Mouse (Mus musculus): Measurements from ENCODE around the gene Nsun2. TPM values are rescaled to one million over a fixed set of nuclear protein-coding genes. Genes with fewer than 3 reads are reported as not detected.

Gene Nsun2
- polyA plus RNA-seq, 1 experiment from 2014 or later = 149 TPM

DNA sequence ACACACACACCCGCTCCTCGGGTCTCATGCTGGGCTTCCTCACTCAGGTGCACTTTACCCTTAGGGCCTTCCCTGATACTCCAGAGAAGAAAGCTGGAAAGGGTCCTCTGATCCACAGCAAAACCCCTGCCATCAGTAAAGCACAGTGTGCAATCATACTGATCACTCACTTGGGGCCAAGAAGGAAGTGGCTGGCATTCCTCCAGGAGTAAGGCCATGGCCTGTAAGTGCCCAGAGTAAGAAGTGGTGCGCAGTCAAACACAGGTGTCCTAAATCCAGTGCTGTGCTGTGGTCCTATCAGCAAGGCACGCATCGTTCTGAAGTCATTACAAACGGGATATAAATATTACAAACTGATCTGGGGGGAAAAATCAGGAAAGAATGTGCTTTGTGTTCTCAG is 16.1 kb upstream of the Nsun2 start:
- no peak overlapping the region for H3K4me2 ChIP-seq (ENCODE audit: low read depth, severe bottlenecking)
- no peak overlapping the region for H3K27ac ChIP-seq (replicated peaks; ENCODE audit: low read depth, low read length)
- H3K9ac ChIP-seq (ENCODE audit: low read length) = no peak overlapping the region
- no peak overlapping the region for H3K4me3 ChIP-seq (ENCODE audit: low read depth, low read length)
- ATAC-seq (ENCODE audit: insufficient number of reproducible peaks, low FRiP score, low TSS enrichment, low read depth) (no peak), DNase-seq (ENCODE audit: low spot score) (no peak)
- H3K4me1 ChIP-seq (ENCODE audit: control insufficient read depth, insufficient read depth, low read length) = peaks cover 8% of the 10 kb centered on the region
- H3K9me3 ChIP-seq (ENCODE audit: control insufficient read depth, low read length) = no peaks in the 10 kb centered on the region
- no peaks in the 10 kb centered on the region for H3K27me3 ChIP-seq (ENCODE audit: control insufficient read depth, insufficient read depth, low read length)
- WGBS = 89% methylated on average over 6 of the region's 6 CpGs
- peaks cover 2% of the 10 kb centered on the region; the same call in 1 of the 2 replicates for H3K36me3 ChIP-seq (ENCODE audit: control insufficient read depth, insufficient read depth, low read length)

DNA sequence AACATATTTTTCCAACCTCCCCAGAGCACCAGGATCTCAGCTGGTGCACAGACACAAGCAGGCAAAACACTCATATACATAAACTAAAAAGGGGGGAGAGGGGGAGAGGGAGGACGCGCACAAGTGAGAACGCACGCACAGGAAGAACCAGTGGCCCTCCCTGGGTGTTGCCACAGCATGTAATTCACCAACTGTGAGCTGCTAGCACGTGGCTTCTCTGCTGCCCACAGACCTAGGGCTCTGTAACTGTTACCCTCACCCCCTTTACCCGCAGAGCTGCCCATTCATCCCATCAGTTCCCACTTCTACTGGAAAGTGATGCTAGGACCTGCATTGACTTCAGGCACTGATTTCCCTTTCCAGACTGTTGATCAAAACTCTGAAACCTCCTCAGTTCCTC is 14.4 kb upstream of the Nsun2 start:
- H3K27me3 ChIP-seq (ENCODE audit: control insufficient read depth, insufficient read depth, low read length) = no peaks in the 10 kb centered on the region
- no peaks in the 10 kb centered on the region for H3K9me3 ChIP-seq (ENCODE audit: control insufficient read depth, low read length)
- no peaks in the 10 kb centered on the region; the same call in 1 of the 2 replicates for H3K36me3 ChIP-seq (ENCODE audit: control insufficient read depth, insufficient read depth, low read length)
- no peak overlapping the region for H3K9ac ChIP-seq (ENCODE audit: low read length)
- H3K4me1 ChIP-seq (ENCODE audit: control insufficient read depth, insufficient read depth, low read length) = peaks cover 8% of the 10 kb centered on the region
- no peak overlapping the region for H3K4me2 ChIP-seq (ENCODE audit: low read depth, severe bottlenecking)
- H3K27ac ChIP-seq (replicated peaks; ENCODE audit: low read depth, low read length) = no peak overlapping the region
- 83% methylated on average over 6 of the region's 6 CpGs for WGBS
- ATAC-seq (ENCODE audit: insufficient number of reproducible peaks, low FRiP score, low TSS enrichment, low read depth) = no peak
- DNase-seq (ENCODE audit: low spot score) = no peak
- no peak overlapping the region for H3K4me3 ChIP-seq (ENCODE audit: low read depth, low read length)

DNA sequence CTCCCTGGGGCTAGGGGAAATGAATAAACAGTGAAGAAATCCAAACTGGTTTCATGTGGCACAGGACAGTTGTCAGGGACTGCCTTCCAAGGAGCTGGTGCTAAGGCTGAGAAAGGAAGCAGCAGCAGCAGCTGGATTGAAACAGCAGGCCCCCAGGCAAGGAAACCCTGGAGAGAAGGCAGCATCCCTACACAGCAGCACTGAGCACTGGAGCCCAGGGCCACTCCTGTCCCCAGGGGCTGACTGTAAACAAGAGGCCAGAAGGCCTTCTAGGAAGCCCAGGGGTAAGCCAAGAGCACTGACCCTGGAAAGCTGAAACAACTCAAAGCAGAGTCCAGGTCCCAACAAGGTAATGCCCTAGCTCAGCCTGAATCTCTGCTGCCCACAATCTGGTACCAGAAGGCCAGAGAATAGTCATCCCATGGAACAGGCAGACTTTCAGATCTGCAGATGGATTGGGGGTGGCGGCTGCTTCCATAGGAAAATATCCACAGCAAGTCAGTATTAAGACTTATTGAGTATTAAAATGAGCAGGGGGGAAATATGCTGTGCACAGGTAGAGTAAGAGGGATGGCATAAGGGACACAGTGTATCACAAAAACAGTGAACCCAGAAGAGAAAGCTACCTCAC is 11.3 kb upstream of the Nsun2 start:
- no peak for ATAC-seq (ENCODE audit: insufficient number of reproducible peaks, low FRiP score, low TSS enrichment, low read depth)
- no peaks in the 10 kb centered on the region for H3K36me3 ChIP-seq (ENCODE audit: control insufficient read depth, insufficient read depth, low read length)
- H3K4me1 ChIP-seq (ENCODE audit: control insufficient read depth, insufficient read depth, low read length) = peaks cover 10% of the 10 kb centered on the region
- H3K9ac ChIP-seq (ENCODE audit: low read length) = no peak overlapping the region
- DNase-seq (ENCODE audit: low spot score) = no peak
- 96% methylated on average over 1 of the region's 1 CpGs for WGBS
- no peaks in the 10 kb centered on the region for H3K27me3 ChIP-seq (ENCODE audit: control insufficient read depth, insufficient read depth, low read length)
- no peak overlapping the region for H3K4me2 ChIP-seq (ENCODE audit: low read depth, severe bottlenecking)
- no peaks in the 10 kb centered on the region for H3K9me3 ChIP-seq (ENCODE audit: control insufficient read depth, low read length)
- no peak overlapping the region for H3K27ac ChIP-seq (replicated peaks; ENCODE audit: low read depth, low read length)
- no peak overlapping the region for H3K4me3 ChIP-seq (ENCODE audit: low read depth, low read length)

DNA sequence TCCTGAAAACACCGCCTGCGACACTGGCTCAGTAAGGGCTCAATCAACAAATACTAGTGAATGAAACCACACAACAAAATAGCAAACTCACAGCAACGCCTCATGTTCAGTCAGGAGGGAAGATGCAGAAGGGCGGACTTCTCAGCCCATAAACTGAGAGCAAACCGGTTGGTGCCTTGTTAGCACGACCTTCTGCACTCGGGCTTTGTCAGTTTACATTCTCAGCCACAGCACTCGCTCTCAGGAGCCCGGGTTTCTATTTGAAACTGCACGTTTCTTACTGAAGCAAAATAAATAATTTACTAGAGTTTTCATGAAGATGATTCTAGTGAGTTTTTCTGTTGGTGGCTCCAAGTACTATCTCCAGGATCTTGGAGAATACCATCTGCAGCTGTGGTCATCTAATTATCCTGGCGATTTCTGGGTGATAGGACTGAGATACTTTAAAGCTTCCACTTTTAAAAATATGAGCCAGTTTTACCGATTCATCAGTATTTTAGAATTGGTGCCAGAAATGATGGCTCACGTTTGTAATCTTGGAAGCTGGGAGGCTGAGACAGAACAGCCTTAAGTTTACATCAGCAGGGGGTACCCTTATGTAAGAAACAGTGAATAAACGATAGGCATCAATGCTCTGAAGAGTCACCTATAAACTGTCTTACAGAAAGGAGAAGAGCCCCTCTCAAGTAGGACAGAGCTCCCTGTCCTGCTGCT is 9.9 kb upstream of the Nsun2 start:
- H3K36me3 ChIP-seq (ENCODE audit: control insufficient read depth, insufficient read depth, low read length) = no peaks in the 10 kb centered on the region
- no peaks in the 10 kb centered on the region for H3K27me3 ChIP-seq (ENCODE audit: control insufficient read depth, insufficient read depth, low read length)
- peaks cover 5% of the 10 kb centered on the region; the same call in 1 of the 2 replicates for H3K4me1 ChIP-seq (ENCODE audit: control insufficient read depth, insufficient read depth, low read length)
- no peak overlapping the region for H3K9ac ChIP-seq (ENCODE audit: low read length)
- no peak overlapping the region for H3K4me2 ChIP-seq (ENCODE audit: low read depth, severe bottlenecking)
- no peak overlapping the region for H3K27ac ChIP-seq (replicated peaks; ENCODE audit: low read depth, low read length)
- H3K4me3 ChIP-seq (ENCODE audit: low read depth, low read length) = no peak overlapping the region
- DNase-seq (ENCODE audit: low spot score) (no peak), ATAC-seq (ENCODE audit: insufficient number of reproducible peaks, low FRiP score, low TSS enrichment, low read depth) (no peak)
- no peaks in the 10 kb centered on the region for H3K9me3 ChIP-seq (ENCODE audit: control insufficient read depth, low read length)
- 57% methylated on average over 14 of the region's 14 CpGs for WGBS

DNA sequence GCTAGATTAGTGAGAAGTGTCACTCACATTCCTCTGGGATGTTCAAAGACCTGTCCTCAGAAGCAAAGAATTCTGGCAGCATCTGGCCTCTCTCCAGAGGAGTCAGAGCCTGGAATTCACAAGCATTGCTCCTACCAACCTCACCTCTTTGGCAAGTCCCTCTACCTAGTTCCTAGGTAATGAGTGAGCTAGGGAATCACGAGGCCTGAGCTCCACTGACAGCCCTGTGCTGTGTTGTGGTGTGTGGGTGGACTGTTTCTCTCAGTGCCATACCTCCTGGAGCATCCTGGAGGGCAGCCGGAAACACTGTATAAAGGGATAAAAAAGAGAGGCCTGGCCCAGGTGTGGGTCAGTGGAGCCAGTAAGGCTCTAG is 9.4 kb upstream of the Nsun2 start:
- DNase-seq (ENCODE audit: low spot score) (no peak), ATAC-seq (ENCODE audit: insufficient number of reproducible peaks, low FRiP score, low TSS enrichment, low read depth) (no peak)
- Histone ChIP-seq H3K4me2 (ENCODE audit: low read depth, severe bottlenecking) (no peak overlapping the region), H3K27me3 (ENCODE audit: control insufficient read depth, insufficient read depth, low read length) (no peaks in the 10 kb centered on the region), H3K9me3 (ENCODE audit: control insufficient read depth, low read length) (no peaks in the 10 kb centered on the region), H3K4me3 (ENCODE audit: low read depth, low read length) (no peak overlapping the region), H3K4me1 (ENCODE audit: control insufficient read depth, insufficient read depth, low read length) (peaks cover 5% of the 10 kb centered on the region; the same call in 1 of the 2 replicates), H3K27ac (replicated peaks; ENCODE audit: low read depth, low read length) (no peak overlapping the region), H3K36me3 (ENCODE audit: control insufficient read depth, insufficient read depth, low read length) (no peaks in the 10 kb centered on the region), H3K9ac (ENCODE audit: low read length) (no peak overlapping the region)
- 76% methylated on average over 2 of the region's 2 CpGs for WGBS

DNA sequence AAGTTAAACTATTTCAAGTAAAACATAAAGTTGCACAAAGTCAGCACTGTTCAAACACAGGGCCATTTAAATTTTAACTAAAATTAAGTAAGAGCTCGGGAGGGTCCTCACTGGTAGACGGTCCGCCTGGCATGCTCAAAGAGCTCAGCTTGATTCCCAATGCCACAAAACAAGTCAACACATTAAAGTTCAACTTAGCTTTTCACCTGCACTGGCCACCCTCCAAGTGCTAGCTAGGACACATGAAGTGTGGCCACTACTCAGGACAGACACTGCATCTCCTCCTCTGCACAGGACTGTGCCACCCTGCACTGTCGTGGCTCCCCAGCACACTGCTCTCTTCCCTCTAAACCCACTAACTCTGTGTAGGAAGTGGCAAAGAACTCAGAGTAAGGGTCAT is 7.7 kb upstream of the Nsun2 start:
- H3K4me2 ChIP-seq (ENCODE audit: low read depth, severe bottlenecking) = no peak overlapping the region
- no peak overlapping the region for H3K9ac ChIP-seq (ENCODE audit: low read length)
- ATAC-seq (ENCODE audit: insufficient number of reproducible peaks, low FRiP score, low TSS enrichment, low read depth) = no peak
- H3K9me3 ChIP-seq (ENCODE audit: control insufficient read depth, low read length) = no peaks in the 10 kb centered on the region
- H3K4me1 ChIP-seq (ENCODE audit: control insufficient read depth, insufficient read depth, low read length) = peaks cover 11% of the 10 kb centered on the region; the same call in 1 of the 2 replicates
- H3K27ac ChIP-seq (replicated peaks; ENCODE audit: low read depth, low read length) = no peak overlapping the region
- DNase-seq (ENCODE audit: low spot score) = no peak
- H3K4me3 ChIP-seq (ENCODE audit: low read depth, low read length) = no peak overlapping the region
- H3K36me3 ChIP-seq (ENCODE audit: control insufficient read depth, insufficient read depth, low read length) = peaks cover 5% of the 10 kb centered on the region; the same call in 1 of the 2 replicates
- 74% methylated on average over 4 of the region's 4 CpGs for WGBS
- H3K27me3 ChIP-seq (ENCODE audit: control insufficient read depth, insufficient read depth, low read length) = no peaks in the 10 kb centered on the region

DNA sequence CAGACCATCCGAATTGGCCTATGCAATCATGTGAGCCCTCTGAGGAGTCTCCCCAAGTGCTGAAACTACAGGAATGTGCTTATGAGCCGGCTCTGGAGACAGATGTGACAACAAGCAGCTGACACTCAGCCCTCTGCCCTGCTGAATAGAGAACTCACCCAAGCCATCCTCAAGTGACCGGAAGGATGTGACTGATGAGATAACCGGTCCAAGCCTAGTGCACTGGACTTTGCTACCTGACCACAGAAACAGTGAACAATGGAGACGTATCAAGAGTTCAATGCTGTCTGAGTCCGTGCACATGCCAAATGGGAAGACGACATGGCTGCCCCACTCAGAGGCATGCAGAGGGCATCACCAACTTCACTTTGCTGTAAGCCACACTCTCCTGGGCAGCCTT is 5.0 kb upstream of the Nsun2 start:
- 75% methylated on average over 7 of the region's 7 CpGs for WGBS
- Histone ChIP-seq H3K9me3 (ENCODE audit: control insufficient read depth, low read length) (no peaks in the 10 kb centered on the region), H3K4me1 (ENCODE audit: control insufficient read depth, insufficient read depth, low read length) (peaks cover 21% of the 10 kb centered on the region), H3K4me2 (ENCODE audit: low read depth, severe bottlenecking) (no peak overlapping the region), H3K27ac (replicated peaks; ENCODE audit: low read depth, low read length) (no peak overlapping the region), H3K27me3 (ENCODE audit: control insufficient read depth, insufficient read depth, low read length) (no peaks in the 10 kb centered on the region), H3K4me3 (ENCODE audit: low read depth, low read length) (no peak overlapping the region), H3K9ac (ENCODE audit: low read length) (no peak overlapping the region), H3K36me3 (ENCODE audit: control insufficient read depth, insufficient read depth, low read length) (peaks cover 5% of the 10 kb centered on the region; the same call in 1 of the 2 replicates)
- DNase-seq (ENCODE audit: low spot score) (no peak), ATAC-seq (ENCODE audit: insufficient number of reproducible peaks, low FRiP score, low TSS enrichment, low read depth) (no peak)

DNA sequence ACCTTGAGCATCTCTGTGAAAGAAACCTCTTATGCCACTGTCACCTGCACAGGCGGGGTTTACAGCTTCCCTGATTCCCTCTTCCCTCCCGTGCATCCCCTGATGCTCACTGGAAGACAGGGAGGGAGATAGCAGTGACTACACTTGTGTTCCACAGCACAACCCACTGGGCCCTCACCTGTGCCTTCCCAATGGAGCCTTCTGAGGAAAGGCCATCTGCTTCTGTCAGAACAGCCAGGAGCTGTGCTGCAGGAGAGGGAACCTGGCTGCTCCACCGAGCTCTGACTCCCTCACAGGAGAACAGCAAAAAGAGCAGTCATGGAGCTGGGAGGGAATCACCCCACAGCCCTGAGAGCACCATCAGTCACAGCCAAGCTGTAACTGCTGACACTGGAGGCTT is 3.4 kb upstream of the Nsun2 start:
- ATAC-seq (ENCODE audit: insufficient number of reproducible peaks, low FRiP score, low TSS enrichment, low read depth) (no peak), DNase-seq (ENCODE audit: low spot score) (no peak)
- Histone ChIP-seq H3K4me2 (ENCODE audit: low read depth, severe bottlenecking) (no peak overlapping the region), H3K36me3 (ENCODE audit: control insufficient read depth, insufficient read depth, low read length) (peaks cover 5% of the 10 kb centered on the region; the same call in 1 of the 2 replicates), H3K9me3 (ENCODE audit: control insufficient read depth, low read length) (no peaks in the 10 kb centered on the region), H3K27me3 (ENCODE audit: control insufficient read depth, insufficient read depth, low read length) (no peaks in the 10 kb centered on the region; the same call in 1 of the 2 replicates), H3K4me1 (ENCODE audit: control insufficient read depth, insufficient read depth, low read length) (peaks cover 21% of the 10 kb centered on the region), H3K4me3 (ENCODE audit: low read depth, low read length) (no peak overlapping the region), H3K27ac (replicated peaks; ENCODE audit: low read depth, low read length) (no peak overlapping the region), H3K9ac (ENCODE audit: low read length) (no peak overlapping the region)
- WGBS = 86% methylated on average over 3 of the region's 3 CpGs
